Mouse (Mus musculus) spleen, embryonic (tissue): ENCODE results near the gene Rabepk.
"Not testable (repeated sequence)": the region's sequence is repeated elsewhere in the genome, so short reads cannot be mapped to it uniquely, and the experiment has no call there.

Source experiments
- CTCF ChIA-PET: fragments of 350-600 bp; sonication (Branson Sonifier 250); formaldehyde crosslinking; loops from one replicate; lab custom pipeline; 2022; lab: Charles Lee

The Rabepk gene

GRCm38 (mm10) chr2:34799357-34800256 is at the start of gene Rabepk:
Rabepk (minus strand) TSS chr2:34799912.
- CTCF ChIA-PET, result no interaction called here

GRCm38 (mm10) chr2:34847702-34848101 is 48.0 kb upstream of the Rabepk start:
- CTCF ChIA-PET, result interaction anchor here (0.7 kb wide), 1 partner anchor 32 kb away, joined by 7 read pairs; no protein-coding TSS in a partner anchor

- CTCF ChIA-PET, result no interaction called here
Measured at GRCm38 (mm10) chr2:34843211-34843939, 43.7 kb upstream of the Rabepk start.

GRCm38 (mm10) chr2:34841706-34842105 is 42.0 kb upstream of the Rabepk start:
- CTCF ChIA-PET, result no interaction called here

- CTCF ChIA-PET, result interaction anchor here (0.7 kb wide), 1 partner anchor 202 kb away, joined by 5 read pairs; no protein-coding TSS in a partner anchor
Measured at GRCm38 (mm10) chr2:34840143-34840542, 40.4 kb upstream of the Rabepk start.

GRCm38 (mm10) chr2:34835669-34836068 is 36.0 kb upstream of the Rabepk start:
- CTCF ChIA-PET, result no interaction called here

- CTCF ChIA-PET, result no interaction called here
Measured at GRCm38 (mm10) chr2:34833624-34834023, 33.9 kb upstream of the Rabepk start.

GRCm38 (mm10) chr2:34832766-34833457 is 33.2 kb upstream of the Rabepk start, which contains the start of gene Gm34653:
Gm34653 (plus strand) TSS chr2:34833007.
- CTCF ChIA-PET, result not testable (repeated sequence)

GRCm38 (mm10) chr2:34830066-34830465 is 30.4 kb upstream of the Rabepk start:
- CTCF ChIA-PET, result not testable (repeated sequence)

- CTCF ChIA-PET, result interaction anchor here (0.6 kb wide), 1 partner anchor 140 kb away, joined by 3 read pairs; no protein-coding TSS in a partner anchor
Measured at GRCm38 (mm10) chr2:34828026-34828425, 28.3 kb upstream of the Rabepk start.

GRCm38 (mm10) chr2:34827591-34827990 is 27.9 kb upstream of the Rabepk start:
- CTCF ChIA-PET, result interaction anchor here (0.6 to 1.1 kb wide), 2 partner anchors 76 to 139 kb away, joined by 3 to 20 read pairs; no protein-coding TSS in a partner anchor

GRCm38 (mm10) chr2:34826460-34827231 is 26.9 kb upstream of the Rabepk start:
- CTCF ChIA-PET, result interaction anchor here (1.1 kb wide), 1 partner anchor 75 kb away, joined by 20 read pairs; no protein-coding TSS in a partner anchor

GRCm38 (mm10) chr2:34825827-34826459 is 26.2 kb upstream of the Rabepk start, which contains the start of gene Fbxw2:
Fbxw2 (minus strand) TSS chr2:34826311.
- CTCF ChIA-PET, result no interaction called here

- CTCF ChIA-PET, result interaction anchor here (1.1 kb wide), 1 partner anchor 67 kb away, joined by 3 read pairs; no protein-coding TSS in a partner anchor
Measured at GRCm38 (mm10) chr2:34818492-34818891, 18.8 kb upstream of the Rabepk start.

GRCm38 (mm10) chr2:34815893-34816292 is 16.2 kb upstream of the Rabepk start:
- CTCF ChIA-PET, result not testable (repeated sequence)

GRCm38 (mm10) chr2:34812706-34813105 is 13.0 kb upstream of the Rabepk start:
- CTCF ChIA-PET, result no interaction called here

- CTCF ChIA-PET, result interaction anchor here (0.5 kb wide), 1 partner anchor 61 kb away, joined by 3 read pairs; no protein-coding TSS in a partner anchor
Measured at GRCm38 (mm10) chr2:34810775-34811174, 11.1 kb upstream of the Rabepk start.

- CTCF ChIA-PET, result no interaction called here
Measured at GRCm38 (mm10) chr2:34809568-34809967, 9.9 kb upstream of the Rabepk start.

- CTCF ChIA-PET, result no interaction called here
Measured at GRCm38 (mm10) chr2:34808057-34808456, 8.3 kb upstream of the Rabepk start.
